Mouse (Mus musculus) MEL (cell line): ENCODE results near the gene Gsc.

Source experiments
- CTCF ChIP-seq, 3 experiments: IDR thresholded peaks in 2 of 3; conservative IDR thresholded peaks in 1 of 3; 2 replicates each; pipeline ENCODE4 v1.5.1; 2011 to 2012; ENCODE audit warnings: low read length in 3 of 3, low read depth in 2 of 3, mild to moderate bottlenecking in 2 of 3, improper control_type of control experiment in 1 of 3, inconsistent platforms in 1 of 3, mixed read lengths in 1 of 3, moderate library complexity in 1 of 3; ENCODE audit not compliant: control insufficient read depth in 1 of 3, insufficient read depth in 1 of 3, poor library complexity in 1 of 3, severe bottlenecking in 1 of 3
- POLR2A ChIP-seq, 2 experiments: IDR thresholded peaks; 2 replicates each; pipeline ENCODE4 v1.6.1; 2011 to 2012; ENCODE audit warnings: low read length in 2 of 2, mild to moderate bottlenecking in 2 of 2, control low read depth in 1 of 2, improper control_type of control experiment in 1 of 2, low read depth in 1 of 2, moderate library complexity in 1 of 2; ENCODE audit not compliant: control insufficient read depth in 1 of 2, insufficient read depth in 1 of 2, poor library complexity in 1 of 2
- SIN3A ChIP-seq: IDR thresholded peaks from 2 replicates; pipeline ENCODE4 v1.6.1; 2012; ENCODE audit warnings: low read length, improper control_type of control experiment, inconsistent platforms

DNA sequence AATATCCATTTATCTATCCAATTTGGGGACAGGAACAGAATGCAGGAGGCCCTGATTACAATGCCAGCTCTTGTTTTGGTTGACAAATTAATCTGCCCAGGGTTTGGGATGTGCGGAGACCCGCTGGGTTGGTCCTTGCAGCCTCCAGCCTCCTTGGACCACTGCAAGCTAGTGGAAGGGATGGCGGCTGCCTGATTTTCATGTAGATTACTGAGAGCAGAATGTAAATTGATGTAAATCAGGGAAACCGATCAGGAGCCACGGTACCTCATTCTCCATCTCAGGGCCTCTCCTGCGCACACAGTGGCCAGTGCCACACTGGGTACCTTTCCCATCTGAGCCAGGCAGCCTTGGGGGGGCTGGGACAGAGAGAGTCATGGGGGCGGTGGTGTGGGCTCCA lies 34.8 kb upstream of the Gsc start:
- no peak for TF ChIP-seq POLR2A (IDR thresholded peaks at IDR 0.05; ENCODE audit: control insufficient read depth in 1 of 2, insufficient read depth in 1 of 2, low read depth in 1 of 2, low read length in 2 of 2, poor library complexity in 1 of 2)
- no peak for TF ChIP-seq CTCF (IDR thresholded peaks at IDR 0.05 in 2 of 3, conservative IDR thresholded peaks at IDR 0.05 in 1 of 3; ENCODE audit: control insufficient read depth in 1 of 3, insufficient read depth in 1 of 3, low read depth in 2 of 3, low read length in 3 of 3, poor library complexity in 1 of 3, severe bottlenecking in 1 of 3)
- TF ChIP-seq SIN3A = no peak
